Mouse (Mus musculus) thymus, adult 18-20 months (tissue): ENCODE data around the gene Arrdc2.

ENCODE experiments used
- DNase-seq, 2 experiments: peaks; one replicate each; pipeline ENCODE4 v3.0.0; 2022; ENCODE audit warnings: mixed read lengths in 2 of 2

Gene Arrdc2

DNA sequence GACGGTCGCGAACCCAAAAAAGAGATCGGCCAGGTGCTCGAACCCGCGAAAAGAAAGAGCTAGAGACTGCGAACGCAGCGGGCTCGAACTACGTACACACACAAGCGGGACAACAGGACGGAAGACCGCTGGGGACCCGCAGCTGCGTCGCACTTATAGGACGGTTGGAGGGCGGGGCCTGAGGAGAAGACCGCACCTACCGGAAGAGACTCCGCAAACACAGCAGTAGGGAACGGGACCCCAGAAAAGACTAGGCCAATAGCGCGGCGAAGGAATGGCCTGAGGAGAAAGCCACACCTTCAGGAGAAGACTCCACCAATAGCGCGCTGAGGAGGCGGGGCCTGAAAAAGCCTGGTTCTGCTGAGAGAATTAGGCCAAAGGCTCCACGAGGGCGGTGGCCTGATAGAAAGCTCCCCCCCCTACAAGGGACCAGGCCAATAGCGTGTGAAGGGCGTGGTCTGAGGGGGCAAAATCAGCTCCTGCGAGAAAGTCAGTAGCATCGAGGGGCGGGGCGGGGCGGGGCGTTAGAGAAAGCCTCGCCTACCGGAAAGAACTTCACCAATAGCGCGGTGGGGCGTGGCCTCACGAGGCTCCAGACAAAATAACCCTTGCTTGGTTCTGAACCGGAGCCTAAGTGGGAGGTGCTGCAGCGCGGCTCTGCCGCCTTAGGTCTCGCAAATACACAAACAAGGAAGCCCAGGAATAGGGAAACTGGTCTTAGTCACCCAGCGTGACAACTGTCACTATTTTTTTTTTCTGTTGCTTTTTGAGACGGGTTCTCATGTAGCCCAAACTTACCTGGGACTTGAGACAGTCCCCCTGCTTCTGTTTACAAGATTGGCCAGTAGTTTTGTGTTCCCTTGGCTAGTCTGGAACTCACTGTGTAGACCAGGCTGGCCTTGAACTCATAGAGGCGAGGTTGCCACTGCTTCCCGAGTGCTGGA, at the start of gene Arrdc2:
Arrdc2 (minus strand) TSS at position 313 of the 944 bp plus-strand sequence.
- peak; percentile 98 to 100 for DNase-seq

DNA sequence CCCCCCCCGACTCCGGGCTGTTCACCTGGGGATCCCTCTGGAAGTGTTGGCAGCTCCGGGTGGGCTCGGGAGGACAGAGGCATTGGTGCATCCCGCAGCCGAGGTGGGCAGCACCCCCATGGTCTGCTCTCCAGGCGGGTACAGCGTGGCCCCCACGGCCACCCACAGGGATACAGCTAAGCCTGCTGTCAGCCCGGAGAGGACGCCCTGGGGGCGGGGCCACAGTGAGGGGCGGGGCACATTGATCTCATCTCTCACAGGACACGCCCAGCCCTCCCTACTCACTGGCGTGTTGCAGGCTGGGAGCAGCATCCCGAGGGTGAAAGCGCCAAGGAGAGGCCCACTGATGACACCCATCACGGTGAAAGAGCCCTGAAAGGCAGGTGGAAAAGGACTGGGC, 48.1 kb upstream of the Arrdc2 start:
- no peak for DNase-seq

DNA sequence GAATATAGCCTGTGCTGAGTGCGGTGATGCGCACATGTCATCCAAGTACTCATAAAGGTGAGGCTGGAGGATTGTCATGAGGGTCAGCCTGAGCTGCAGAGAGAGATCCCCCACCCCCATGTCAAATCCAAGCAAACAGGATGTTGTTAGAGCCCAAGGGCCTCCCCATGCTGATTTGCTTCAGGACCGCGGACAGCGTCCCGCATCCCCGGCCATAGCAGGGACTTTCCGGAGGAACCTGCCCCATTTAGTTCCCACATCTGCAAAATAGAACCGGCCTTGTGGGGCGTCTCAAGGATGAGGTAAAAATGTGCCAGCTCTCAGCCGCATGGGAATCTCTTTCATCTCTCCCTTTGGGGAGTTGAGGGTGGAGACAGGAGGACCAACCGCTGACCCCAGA, 46.1 kb upstream of the Arrdc2 start:
- DNase-seq, result no peak

GRCm38 (mm10) chr8:70884683-70885082, 45.2 kb upstream of the Arrdc2 start:
- DNase-seq, result no peak

GRCm38 (mm10) chr8:70884186-70884585, 44.7 kb upstream of the Arrdc2 start:
- no peak for DNase-seq

GRCm38 (mm10) chr8:70880546-70880945, 41.0 kb upstream of the Arrdc2 start:
- no peak for DNase-seq

GRCm38 (mm10) chr8:70880126-70880525, 40.6 kb upstream of the Arrdc2 start:
- no peak for DNase-seq

DNA sequence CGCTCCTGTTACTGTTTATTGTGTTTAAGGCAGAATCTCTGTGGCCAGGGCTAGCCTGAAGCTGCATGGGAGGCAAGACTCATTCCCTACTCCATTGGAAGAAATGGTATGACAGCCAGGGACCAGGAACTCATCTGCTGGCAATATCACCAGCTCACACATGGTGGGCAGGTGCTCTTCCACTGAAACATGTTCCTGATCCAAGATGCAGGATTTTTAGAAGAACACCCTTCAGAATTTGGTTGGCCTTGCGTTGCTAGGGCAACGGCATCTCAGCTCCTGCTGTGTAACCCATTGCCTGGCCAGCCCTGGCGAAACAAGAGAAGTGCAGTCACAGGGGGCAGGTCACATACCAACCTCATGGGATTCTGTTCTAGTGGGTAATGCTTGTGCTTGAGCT, 40.0 kb upstream of the Arrdc2 start:
- DNase-seq, result no peak

- DNase-seq, result no peak
These were observed 38.7 kb upstream of the Arrdc2 start for GRCm38 (mm10) chr8:70878178-70878577.

GRCm38 (mm10) chr8:70876382-70876781, 36.9 kb upstream of the Arrdc2 start:
- no peak for DNase-seq

DNA sequence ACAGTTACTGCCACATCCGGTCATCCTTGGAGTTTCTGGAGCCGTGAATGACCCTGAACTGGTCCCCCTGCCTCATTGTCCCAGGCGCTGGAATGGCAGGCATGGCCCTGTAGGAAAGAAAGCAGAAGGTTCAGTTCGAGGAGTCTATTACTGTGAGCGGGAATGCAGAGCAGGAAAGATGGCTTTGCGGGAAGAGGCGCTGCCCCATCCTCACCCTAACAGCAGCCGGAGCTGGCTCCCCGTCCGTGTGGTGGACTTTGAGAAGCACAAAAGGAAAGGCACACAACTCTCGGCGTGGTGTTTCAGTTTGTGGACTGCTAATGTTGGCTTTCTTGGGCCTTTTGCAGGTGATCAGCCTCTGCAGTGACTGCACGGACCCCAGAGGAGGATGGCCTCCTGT, 34.9 kb upstream of the Arrdc2 start:
- DNase-seq, result no peak

DNA sequence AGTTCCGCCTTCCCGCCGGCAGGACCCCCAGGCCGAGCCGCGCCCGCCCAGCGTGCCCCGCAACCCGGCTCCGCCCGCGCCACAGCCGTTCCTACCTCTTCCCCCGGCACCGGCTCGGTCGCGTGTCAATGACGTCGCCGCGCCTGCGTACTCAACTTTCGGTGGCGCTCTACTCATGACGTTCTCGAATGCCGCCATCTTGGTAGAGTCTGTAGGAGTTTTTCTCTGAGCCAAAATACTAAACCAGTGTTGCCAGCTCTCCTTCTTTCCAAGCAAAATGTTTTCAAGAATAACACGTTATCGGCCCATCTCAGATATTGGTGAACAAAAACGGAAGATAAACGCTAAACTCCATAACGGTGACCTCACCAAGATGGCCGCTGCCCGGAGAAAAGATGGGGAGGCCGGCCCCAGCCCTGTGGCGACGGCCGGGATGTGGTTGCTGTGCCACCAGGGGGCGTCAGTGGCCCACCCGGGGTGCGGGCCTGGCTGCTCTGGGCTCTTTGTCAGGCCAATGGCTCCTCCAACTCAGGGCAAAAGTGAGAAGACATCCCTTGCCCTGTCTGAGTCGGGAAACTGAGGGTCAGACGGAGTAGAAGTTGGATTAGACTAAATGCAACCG, 34.0 kb upstream of the Arrdc2 start, which contains the start of gene Ccdc124:
Ccdc124 (minus strand) TSS at position 572 of the 622 bp plus-strand sequence.
- peak; percentile 85 to 89 for DNase-seq

- DNase-seq, result no peak
These were observed 33.3 kb upstream of the Arrdc2 start for GRCm38 (mm10) chr8:70872643-70873363.

- no peak for DNase-seq
These were observed 31.8 kb upstream of the Arrdc2 start for GRCm38 (mm10) chr8:70871195-70871807.

GRCm38 (mm10) chr8:70869601-70870041, 30.1 kb upstream of the Arrdc2 start:
- DNase-seq, result peak; percentile 54 to 59

GRCm38 (mm10) chr8:70869199-70869571, 29.7 kb upstream of the Arrdc2 start:
- no peak for DNase-seq

- peak; percentile 60 for DNase-seq
These were observed 29.2 kb upstream of the Arrdc2 start for GRCm38 (mm10) chr8:70868559-70869198.

DNA sequence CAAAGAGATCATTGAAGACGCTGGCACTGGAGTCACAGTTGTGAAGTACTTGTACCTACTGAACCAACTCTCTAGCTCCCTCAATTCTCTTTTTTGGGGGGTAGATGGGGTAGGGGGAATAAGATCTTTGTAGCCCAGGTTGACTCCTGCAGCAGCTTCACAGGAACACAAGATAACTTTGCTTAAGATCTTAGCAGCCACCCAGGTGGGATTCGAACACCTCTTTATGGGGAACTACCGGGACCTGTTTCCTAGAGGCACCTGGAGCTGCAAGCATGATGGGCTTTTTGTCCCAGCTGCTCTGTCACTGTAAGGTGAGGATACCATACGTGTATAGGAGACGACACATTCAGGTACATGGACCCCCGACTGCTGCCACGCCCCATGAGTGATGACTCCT, 27.0 kb upstream of the Arrdc2 start:
- DNase-seq, result no peak

GRCm38 (mm10) chr8:70866001-70866520, 26.5 kb upstream of the Arrdc2 start:
- DNase-seq, result no peak

- peak; percentile 99 to 100 for DNase-seq
These were observed 26.0 kb upstream of the Arrdc2 start for GRCm38 (mm10) chr8:70865350-70866000.

GRCm38 (mm10) chr8:70864712-70865221, 25.2 kb upstream of the Arrdc2 start:
- no peak for DNase-seq
